Mouse (Mus musculus) layer of hippocampus, postnatal 14 days (tissue): ENCODE results near the gene Tstd3. TPM values are rescaled to one million over a fixed set of nuclear protein-coding genes. Genes with fewer than 3 reads are reported as not detected.
"Not testable (repeated sequence)": the region's sequence is repeated elsewhere in the genome, so short reads cannot be mapped to it uniquely, and the experiment has no call there.

Experiments used
- DNase-seq, 2 experiments: peaks; one replicate each; pipeline ENCODE4 v3.0.0; 2021 to 2022; ENCODE audit warnings: low spot score in 2 of 2, mixed read lengths in 1 of 2
- total RNA-seq, 2 experiments: library from RNA; stranded (reverse); gene quantifications; 2 replicates each; pipeline ENCODE4 v1.2.3; 2021

Gene Tstd3
- total RNA-seq, 2 experiments from 2014 or later = 20.6 to 23.0 TPM

DNA sequence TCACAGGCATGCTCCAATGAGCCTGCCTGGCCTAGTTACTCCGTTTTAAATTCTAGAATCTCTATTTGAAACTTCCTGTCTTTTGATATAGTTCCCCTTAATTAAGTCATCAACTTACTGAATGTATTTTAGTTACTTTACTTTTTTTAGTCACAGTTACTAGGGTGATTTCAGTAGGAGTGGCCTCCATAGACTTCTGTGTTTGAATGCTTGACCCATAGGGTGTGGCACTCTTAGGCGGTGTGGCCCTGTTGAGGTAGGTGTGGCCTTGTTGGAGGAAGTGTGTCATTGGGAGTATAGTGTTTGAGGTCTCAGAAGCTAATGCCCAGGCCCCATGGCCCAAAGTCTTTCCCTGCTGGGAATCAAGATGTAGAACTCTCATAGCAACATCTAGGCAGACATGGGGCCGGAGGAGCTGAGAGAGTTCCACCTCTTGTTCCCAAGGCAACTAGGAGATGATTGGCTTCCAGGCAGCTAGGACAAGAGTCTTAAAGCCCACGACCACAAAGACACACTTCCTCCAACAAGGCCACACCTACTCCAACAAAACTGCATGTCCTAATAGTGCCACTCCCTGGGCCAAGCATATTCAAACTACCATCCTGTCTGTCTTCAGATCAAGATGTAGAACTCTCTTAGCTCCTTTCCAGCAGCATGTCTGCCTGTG, 11.8 kb downstream of the Tstd3 start:
- DNase-seq = no peak

DNA sequence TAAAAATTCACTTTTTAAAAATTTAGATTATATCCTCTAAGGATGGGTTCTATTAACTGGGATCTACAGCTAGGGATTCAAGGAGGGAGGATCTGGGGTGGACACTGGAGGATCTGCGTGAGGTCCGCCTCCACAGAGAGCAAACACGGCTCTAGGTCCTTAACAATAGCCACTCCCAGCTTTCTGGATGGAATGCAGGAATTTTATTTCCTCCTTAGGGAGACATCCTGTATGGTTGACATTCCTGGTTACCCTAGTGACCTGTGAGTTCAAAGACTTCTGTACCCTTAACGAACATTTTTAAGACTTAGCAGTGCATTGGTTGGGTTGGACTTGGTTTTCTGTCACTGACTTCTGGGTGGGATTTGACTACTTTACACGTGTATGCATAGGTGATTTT, 21.3 kb downstream of the Tstd3 start:
- no peak for DNase-seq

DNA sequence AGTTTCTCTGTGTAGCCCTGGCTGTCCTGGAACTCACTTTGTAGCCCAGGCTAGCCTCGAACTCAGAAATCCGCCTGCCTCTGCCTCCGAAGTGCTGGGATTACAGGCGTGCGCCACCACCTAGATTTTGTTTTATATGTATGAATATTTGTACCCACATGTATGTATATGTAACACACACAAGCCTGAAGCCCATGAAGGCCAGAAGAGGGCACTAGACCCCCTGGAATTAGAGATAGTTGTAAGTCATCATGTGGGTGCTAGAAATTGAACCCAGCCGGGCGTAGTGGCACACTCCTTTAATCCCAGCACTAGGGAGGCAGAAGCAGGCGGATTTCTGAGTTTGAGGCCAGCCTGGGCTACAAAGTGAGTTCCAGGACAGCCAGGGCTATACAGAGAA, 22.9 kb downstream of the Tstd3 start:
- not testable (repeated sequence) for DNase-seq

DNA sequence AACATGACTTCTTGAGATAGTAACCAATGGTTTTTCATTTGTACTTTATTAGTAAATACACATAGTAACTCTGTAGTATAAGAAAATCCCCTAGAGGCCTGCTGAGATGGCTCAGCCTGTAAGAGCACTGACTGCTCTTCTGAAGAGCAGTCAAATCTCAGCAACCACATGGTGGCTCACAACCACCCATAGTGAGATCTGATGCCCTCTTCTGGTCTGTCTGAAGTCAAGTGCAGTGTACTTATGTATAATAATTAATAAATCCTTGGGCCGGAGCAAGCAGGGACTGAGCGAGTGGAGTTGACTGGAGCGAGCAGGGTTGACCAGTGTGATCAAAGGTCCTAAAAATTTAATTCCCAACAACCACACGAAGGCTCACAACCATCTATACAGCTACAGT, 27.8 kb downstream of the Tstd3 start:
- no peak for DNase-seq

DNA sequence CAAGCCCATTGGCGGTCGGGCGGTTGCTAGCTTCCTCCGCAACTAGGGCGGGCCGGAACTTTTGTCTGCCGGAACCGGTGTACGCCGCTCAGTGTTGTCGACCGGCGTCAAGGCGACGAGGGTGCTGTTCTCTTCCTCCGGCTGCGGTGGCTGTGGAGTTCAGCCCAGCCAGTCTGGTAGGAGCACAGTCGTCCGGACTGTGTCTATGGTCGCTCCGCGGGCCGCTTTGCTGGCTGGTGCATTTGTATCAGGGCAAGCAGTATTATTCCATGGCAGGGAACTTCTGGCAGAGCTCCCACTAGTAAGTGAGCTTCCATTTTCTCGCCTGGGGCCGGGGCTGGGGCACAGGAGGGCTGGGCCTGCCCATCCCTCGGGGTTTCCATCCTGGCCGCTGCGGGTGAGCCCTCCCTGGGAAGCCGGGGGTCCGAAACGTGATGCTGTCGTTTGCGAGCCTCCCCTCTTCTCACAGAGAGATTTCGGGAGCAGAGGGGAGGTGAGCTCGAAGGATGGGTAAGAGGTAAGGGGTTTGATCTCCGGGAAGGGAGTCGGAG, 39.3 kb downstream of the Tstd3 start, which contains the start of gene Ccnc:
TSS of gene Ccnc (plus strand) at position 87 of the 551 bp plus-strand sequence.
- DNase-seq = peak; percentile 87 to 94

DNA sequence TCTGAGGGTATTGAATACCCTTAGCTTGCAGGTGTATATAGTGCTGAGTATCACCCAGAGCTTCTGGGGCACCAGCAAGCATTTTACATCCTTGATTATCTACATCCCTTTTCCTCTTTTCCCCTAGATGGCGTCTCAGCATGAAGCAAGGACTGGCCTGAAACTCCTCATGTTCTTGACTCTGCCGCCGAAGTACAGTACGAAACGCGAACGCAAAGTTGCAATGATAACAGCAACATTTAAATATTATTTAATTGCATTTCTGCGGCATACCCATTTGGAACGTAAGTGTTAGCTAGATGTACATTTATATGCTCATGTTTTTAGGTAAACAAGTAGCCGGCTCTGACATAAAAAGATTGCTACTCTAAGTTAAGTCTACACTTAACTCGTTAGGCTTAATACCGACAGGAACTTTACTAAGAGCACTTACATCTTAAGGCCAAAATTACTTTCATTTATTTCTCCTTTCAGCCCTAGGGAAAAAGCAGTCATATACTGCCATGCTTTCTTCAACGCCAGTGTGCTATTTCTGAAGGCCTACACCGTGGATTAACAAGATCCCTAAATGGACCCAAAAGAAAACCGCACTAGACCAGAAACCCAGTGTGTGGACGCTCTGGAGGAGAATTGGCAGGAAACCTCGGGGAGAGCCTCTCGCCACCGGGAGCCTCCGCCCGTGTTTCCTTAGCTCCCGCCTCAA, 39.9 kb downstream of the Tstd3 start:
- peak; percentile 14 to 59 for DNase-seq

DNA sequence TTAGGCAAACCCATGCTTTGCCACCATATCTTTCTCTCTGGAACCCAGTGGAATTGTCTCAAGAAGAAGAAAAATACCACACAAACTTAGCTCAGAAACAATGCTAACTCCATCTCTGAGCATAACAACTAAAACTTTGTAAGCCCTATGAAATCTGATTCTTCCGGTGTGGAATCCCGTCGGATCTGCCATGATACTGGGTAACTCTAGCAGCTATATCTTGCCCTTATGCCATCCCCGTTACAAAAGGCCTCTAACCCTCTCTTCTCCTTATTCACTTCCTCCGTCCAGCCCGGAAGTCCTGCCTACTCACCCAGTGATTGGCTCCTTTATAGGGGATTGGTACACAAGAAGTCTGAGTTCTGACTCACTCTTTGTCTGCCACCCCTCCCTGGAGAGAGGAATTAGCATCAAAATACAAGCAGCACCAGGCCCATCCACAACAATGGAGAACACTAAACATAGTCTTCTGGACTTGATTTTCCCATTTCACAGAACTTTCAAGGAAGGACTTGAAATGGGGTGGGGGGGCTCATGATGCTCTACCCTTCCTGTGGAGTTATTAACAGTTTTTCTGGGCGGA, 44.2 kb downstream of the Tstd3 start:
- no peak for DNase-seq

DNA sequence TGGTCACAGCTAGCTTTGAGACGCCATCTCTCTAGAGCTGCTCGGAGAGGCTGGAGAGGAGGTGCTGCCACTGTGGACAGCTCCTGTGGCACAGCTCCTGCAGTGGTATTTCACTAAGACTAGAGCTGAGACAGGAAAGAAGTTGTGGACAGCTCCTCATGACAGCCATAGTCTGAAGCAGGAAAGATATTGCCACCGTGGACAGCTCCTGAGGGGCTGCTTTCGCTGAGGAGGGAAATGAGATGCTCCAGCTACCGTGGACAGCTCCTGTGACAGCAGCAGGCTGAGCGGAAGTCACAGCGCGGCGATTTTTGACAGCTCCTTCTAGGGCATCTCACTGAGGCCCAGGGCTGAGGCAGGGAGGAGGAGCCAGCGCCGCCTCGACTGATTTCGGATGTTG, 54.9 kb downstream of the Tstd3 start:
- DNase-seq = peak in 1 of 2 experiments; percentile 43

Other genes with a start within 250 kb of the Tstd3 start
- not detected for gene Prdm13, start 81.2 kb downstream of the Tstd3 start, total RNA-seq
- gene Ccnc, start 39.5 kb downstream of the Tstd3 start, total RNA-seq = 10 to 100 TPM; 39.6 to 45.4 TPM
- gene Usp45, start 56 bp downstream of the Tstd3 start, total RNA-seq = 10 to 100 TPM; 38.5 to 48.3 TPM
- 100 to 1,000 TPM; 181 to 183 TPM for gene Pnisr, start 80.4 kb upstream of the Tstd3 start, total RNA-seq
- 10 to 100 TPM; 13.9 to 14.0 TPM for gene Coq3, start 112.5 kb upstream of the Tstd3 start, total RNA-seq
- 10 to 100 TPM; 69.5 to 76.2 TPM for gene Faxc, start 164.1 kb upstream of the Tstd3 start, total RNA-seq